Mouse (Mus musculus) mouse trophoblast stem cell (cell line): ENCODE measurements at regions not wholly inside any gene's neighbourhood (a gene's known extent, or its start where the extent isn't known, plus 50 kb on each side); places are given as distances from the start of the nearest gene placed in this dataset.

ENCODE experiments used
- in situ Hi-C, 2 experiments: fragments of 300-500 bp; cut with MseI, MboI; formaldehyde crosslinking; loops; 2 replicates in 1 of 2; 3 replicates in 1 of 2; pipeline ENCODE4 v1.15.1; 2025

DNA sequence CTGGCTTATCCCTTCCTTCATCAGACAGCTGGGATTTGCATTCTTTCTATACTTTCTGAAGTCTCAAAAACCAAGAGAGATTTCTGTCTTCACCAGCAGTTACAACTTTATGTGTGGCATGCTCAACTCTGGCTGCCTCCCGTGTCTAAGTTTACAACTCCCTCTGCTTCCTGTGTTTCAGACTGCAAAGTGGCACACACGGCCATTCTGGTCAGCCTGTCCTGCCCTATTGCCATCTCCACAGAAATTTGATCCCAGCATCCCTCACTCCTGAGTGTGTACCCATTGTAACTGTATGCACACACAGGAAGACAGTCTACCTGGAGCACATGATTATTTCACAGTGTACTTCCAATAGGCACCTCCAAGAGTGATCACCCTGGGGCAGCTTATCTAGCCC, 163.3 kb upstream of the Mpped2 start:
- in situ Hi-C loops, result no loop called here

DNA sequence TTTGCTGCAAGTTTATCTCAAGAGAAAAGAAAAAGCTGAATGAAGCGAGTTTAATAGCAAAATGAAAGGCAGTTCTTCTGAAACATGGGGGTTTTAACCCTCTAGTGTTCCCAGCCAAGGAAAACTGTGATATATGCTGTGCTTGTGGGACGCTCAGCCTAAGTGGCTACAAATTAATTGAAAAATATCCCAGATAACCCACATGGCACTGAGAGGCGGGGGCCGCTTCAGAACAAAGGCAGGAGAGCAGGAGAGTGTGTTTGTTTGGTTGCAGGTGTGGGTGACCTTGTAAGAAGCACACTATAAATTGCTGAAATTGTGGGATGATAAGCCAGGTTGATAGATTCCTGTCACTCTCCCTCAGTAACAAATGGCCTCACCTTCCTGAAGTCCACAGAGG, 154.7 kb upstream of the Mpped2 start:
- in situ Hi-C loops, result no loop called here

DNA sequence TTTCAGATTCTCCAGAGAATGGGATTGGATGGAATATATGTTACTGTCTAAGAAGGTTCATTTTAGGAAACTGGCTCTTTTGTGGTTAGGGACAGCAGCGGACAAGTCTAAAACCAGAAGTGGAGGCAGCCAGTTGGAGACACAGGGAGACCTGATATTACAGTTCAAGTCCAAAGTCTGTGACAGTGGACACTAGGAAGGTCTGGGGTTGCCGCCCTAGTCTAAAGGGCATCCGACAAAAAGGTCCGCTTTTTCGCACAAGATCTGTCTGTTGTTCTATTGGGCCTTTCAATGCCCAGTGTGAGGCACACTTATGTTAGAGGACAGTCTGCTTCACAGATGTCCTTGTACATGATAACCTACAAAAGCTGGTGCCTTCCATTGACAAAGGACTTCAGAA, 152.9 kb upstream of the Mpped2 start:
- in situ Hi-C loops, result no loop called here

DNA sequence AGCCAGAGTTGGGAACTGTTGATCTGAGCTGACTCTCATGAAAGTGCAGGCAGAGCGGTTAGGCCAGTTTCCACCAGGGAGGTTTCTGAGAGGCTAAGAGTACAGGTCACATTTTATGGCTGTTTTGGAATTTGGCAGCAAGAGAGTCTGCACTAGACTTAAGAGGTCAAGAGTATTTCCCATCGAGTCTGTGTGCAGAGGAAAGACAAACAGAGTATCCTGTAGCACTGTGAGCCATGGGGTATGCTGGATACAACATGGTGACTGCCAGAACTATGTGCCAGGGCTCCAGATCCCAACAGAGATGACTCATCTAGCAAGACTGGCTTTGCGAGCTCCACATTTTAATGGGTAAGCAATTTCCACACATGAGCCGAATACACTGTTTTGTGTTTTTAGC, 146.0 kb upstream of the Mpped2 start:
- in situ Hi-C loops, result no loop called here

DNA sequence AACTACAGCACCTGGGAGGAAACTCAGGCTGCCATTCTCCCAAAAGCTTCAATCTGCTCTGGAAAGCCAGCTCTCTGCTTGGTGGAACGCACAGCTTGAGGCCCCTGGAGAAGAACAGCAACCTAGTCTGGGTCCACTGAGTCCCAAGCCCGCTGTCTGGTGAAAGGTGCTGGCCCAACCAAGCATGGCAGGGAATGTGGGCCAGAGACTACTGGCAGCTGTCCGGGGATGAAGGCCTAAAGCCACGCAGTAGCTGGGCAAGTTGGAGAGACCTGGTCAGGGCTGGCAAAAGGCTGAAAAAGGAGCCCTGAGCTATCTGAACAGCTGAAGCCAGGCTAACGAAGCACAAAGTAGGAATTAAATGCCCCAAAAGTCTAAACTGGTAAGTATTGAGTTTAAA, 139.4 kb upstream of the Mpped2 start:
- in situ Hi-C loops, result no loop called here

DNA sequence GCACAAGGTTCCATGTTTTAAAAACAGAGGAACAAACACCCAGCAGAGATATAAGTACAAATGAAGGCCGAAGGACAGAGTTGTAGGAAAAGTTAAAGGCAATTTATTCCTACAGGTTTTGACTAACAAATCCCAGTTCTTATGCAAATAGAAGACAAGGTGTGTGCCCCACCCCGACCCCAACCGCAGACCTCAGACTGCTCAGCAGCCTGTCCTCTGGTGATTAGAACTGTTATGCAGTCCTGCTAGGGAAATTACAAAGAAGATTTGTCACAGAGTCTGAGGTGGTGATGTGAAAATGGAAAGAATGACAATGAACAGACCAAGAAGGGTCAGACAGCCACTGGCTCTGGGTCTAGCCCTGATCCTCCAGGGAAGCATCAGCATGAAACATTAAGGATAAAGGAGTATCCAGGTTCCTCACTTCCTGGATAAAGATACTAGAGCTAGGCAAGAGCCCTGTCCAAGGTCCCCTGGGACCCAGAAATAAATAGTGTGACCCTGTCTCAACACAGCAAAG, 131.4 kb upstream of the Mpped2 start:
- in situ Hi-C loops, result no loop called here

DNA sequence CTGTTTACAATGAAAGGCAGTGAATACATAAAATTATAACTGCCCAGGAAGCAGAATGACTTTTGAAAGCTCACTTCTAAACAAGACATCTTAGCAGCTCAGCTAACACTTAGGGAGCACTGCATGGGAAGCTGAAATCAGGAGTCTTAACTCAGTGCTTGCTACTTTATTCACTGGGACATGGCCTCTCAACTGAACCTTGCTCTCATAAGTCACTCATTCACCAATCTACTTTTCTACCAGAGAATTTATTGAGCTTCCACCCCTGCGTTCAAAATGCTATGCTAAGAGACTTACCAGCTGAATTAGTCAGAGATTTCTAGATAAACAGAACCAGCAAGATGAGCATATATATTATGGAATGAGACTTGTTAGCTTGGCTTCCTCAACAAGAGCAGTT, 122.8 kb upstream of the Mpped2 start:
- in situ Hi-C loops, result no loop called here

DNA sequence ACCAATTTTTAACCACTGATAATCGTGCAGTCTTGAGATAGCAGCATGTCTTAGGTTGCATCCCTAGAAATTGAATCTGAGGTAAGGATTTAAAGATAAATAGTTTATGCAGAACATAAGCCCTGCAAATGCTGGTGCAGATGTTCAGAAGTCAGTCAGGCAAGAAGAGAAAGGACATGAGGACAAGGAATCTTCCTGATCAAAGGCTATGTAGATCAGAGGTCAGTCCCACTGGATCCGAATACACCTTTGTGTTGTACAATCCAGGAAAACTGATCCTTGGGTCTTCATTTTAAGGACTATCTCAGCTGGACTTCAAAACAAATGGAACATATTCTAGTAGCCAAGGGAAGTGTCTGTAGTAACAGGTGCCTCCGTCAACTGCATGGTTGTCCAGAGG, 121.7 kb upstream of the Mpped2 start:
- in situ Hi-C loops, result no loop called here

DNA sequence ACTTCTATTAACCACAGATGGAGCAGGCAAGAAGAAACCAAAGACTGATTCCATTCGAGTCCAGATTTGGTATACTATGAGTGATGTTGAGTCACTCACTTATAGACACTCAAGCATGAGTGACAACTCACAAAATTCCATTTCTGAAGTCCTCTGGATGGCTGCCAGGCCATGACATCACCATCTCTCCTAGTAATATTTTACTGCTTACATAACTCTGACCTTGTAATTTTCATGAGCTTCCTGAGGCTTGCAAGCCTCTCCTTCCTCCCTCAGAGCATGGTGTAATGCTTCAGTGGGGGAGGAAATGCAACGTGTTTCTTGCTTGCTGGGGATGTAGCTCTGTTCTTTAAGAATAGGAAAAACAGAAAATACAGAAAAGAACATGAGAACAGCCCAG, 121.2 kb upstream of the Mpped2 start:
- in situ Hi-C loops, result no loop called here

DNA sequence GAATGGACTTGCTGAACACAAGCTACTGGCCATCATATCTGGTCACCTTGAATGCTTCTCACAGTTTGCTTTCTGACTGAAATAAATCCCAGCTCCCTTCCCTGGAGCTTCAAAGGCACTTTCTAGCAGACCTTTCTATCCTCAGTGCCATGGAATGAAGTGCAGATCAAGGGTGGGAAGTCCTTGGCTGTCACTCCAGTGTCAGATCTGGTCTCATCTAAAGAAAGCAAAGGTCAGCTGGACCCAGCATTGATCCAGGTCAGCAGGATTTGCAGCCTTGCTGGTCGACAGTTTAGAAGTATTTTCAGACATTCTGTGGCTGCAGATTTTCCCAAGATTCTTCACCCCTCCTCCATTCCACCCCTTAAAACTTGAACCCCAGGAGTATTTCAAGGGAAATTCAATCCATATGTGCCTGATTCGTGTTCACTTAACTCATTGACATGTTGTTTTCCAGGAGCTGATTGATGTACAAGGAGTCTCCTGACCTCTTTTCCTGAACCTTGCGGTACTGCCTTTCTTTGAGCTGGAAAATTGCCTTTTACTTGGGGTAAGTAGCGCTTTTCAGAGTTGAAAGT, 116.2 kb upstream of the Mpped2 start:
- in situ Hi-C loops, result no loop called here

DNA sequence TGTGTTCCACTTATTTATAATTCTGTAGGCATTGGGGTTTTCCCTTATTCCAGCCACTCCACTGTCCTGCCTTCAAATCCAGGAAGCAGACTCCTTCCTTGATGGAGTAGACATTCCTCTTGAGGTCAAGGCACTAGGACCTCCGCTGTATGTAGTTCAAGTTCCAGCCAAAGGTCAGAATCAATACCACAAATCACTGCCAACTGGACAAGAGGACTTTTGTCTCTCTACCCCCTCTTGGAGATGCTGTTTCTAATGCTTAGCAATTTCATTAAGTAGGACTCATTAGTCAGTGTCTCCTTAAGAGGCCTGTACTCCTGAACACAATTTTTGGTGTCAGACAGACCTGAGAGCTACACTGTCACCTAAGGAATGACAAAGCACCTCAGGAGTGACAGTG, 115.0 kb upstream of the Mpped2 start:
- in situ Hi-C loops, result no loop called here

DNA sequence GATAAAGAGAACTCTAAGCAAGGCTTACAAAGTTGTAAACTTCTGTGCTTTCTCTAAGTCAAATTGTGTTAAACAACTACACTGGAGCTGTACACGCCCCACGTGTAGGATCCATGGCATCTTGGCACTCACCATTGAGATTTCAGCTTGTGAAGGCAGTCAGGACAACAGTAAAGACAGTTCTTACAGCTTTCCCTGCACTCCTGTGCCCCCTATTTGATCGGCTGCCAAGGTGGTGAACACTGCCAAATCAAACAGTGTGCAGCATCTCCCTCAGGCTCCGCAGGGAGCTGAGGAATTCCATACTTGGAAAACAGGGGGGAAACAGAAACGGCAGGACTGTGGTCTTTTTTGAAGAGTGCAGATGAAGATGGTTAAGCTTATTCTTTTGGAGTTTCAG, 112.4 kb upstream of the Mpped2 start:
- in situ Hi-C loops, result no loop called here

DNA sequence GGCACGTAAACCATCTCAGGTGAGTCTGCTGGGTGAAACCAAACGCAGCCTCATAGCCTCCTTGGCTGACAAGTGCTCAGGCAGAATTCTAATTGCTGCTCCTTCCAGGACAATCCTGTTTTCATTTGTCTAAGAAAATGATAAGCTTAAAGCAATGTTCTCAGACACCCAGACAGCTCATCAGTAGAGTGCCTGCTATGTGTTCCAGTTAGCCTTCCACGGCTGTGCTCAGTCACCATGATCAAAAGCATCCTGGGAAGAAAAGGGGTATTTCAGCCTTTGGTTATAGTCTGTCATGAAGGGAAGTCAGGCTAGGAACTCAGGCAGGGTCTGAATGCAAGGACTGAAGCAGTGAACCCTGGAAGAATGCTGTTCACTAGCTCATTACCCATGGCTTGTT, 71.8 kb upstream of the Mpped2 start:
- in situ Hi-C loops, result no loop called here

DNA sequence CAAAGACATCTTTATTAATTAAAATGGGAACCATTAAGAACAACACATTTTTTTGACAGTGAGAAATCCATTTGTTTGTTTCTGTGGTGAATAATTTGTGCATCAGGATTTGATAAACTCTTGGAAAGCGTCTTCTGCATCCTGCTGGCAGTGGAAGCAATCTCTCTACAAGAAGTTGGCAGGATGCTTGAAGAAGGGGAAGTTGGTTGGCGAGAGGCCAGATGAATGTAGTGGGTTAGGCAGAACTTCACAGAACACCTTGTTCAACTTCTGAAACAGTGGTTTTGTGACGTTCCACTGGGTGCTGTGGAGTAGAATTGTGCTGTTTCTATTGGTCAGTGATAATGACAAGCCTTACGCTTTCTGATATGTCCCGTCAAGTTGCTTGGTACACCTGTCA, 70.7 kb upstream of the Mpped2 start:
- in situ Hi-C loops, result no loop called here

DNA sequence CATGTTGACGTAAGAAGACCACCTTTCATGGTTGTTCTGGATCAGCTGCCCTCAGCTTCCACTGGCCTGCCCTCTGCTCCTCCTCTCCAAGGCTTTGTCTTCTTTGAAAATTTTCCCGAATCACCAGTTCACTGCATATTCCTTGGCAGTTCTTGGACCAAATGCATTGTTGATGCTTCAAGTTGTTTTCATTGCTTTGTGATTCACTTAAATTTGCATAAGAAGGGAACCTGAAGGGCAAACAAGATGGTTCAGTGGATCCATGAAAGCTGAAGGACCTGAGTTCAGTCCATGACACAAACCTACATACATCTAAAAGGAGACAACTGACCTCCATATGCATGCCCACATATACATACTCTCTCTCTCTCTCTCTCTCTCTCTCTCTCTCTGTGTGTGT, 69.4 kb upstream of the Mpped2 start:
- in situ Hi-C loops, result no loop called here

DNA sequence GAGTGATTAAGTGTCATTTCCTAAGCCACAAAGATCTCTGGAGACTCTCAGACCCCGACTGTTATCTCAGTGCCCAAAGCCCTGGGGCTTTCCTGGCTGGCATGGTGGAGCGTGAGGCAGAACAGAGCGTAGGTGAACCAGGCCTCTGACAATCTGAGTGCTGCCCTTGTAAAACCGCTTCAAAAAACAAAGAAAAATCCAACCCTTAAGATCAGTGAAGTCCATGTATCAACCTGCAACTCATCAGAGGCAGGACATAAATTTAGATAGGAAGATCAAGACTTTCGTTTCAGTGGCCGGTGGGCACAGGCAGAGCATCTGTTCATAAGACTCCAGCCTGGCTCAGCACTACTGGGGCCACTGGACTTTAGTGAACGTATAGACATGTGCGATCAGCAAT, 61.1 kb upstream of the Mpped2 start:
- in situ Hi-C loops, result no loop called here
